Mouse (Mus musculus) heart, adult 2 months (tissue): ENCODE results near the gene Shroom2. TPM values are rescaled to one million over a fixed set of nuclear protein-coding genes. Genes with fewer than 3 reads are reported as not detected.

ENCODE experiments used
- DNase-seq, 2 experiments: peaks; one replicate each; pipeline ENCODE4 v3.0.0; 2021
- H3K27ac ChIP-seq: fragments of 200-600 bp; 2 replicates; pipeline ENCODE4 v1.8.1; 2022
- H3K27me3 ChIP-seq: fragments of 200-500 bp; 2 replicates; pipeline ENCODE4 v1.6.1; 2012; ENCODE audit warnings: mild to moderate bottlenecking, low read length, inconsistent platforms, mixed read lengths; ENCODE audit not compliant: control insufficient read depth, insufficient read depth
- H3K36me3 ChIP-seq: fragments of 200-500 bp; 2 replicates; pipeline ENCODE4 v1.6.1; 2012; ENCODE audit warnings: low read length, inconsistent platforms; ENCODE audit not compliant: control insufficient read depth, insufficient read depth
- H3K4me1 ChIP-seq: fragments of 200-500 bp; 2 replicates; pipeline ENCODE4 v1.6.1; 2011; ENCODE audit warnings: low read length; ENCODE audit not compliant: control insufficient read depth, insufficient read depth
- H3K4me3 ChIP-seq: fragments of 200-600 bp; 2 replicates; pipeline ENCODE4 v1.8.1; 2022
- H3K79me2 ChIP-seq: fragments of 200-500 bp; replicated peaks from 2 replicates; pipeline ENCODE4 v1.6.1; 2012; ENCODE audit warnings: mild to moderate bottlenecking, inconsistent platforms, low read length, moderate library complexity, mixed read lengths; ENCODE audit not compliant: control insufficient read depth, insufficient read depth
- H3K9ac ChIP-seq: fragments of 200-500 bp; 2 replicates; pipeline ENCODE4 v1.6.1; 2012; ENCODE audit warnings: low read depth, mild to moderate bottlenecking, control low read depth, inconsistent platforms, low read length, mixed read lengths
- CTCF ChIP-seq: fragments of 200-600 bp; IDR thresholded peaks from 2 replicates; pipeline ENCODE4 v1.8.1; 2022; ENCODE audit warnings: antibody characterized with exemption, mild to moderate bottlenecking, moderate library complexity
- EP300 ChIP-seq: fragments of 200-500 bp; IDR thresholded peaks from 2 replicates; pipeline ENCODE4 v1.6.1; 2011; ENCODE audit warnings: low read depth, low read length, control low read depth; ENCODE audit not compliant: insufficient read depth
- POLR2A ChIP-seq: fragments of 200-500 bp; IDR thresholded peaks from 2 replicates; pipeline ENCODE4 v1.6.1; 2011; ENCODE audit warnings: mild to moderate bottlenecking, low read depth, low read length, control low read depth; ENCODE audit not compliant: insufficient read depth
- WGBS: fragments of 180-500 bp; shearing (Covaris S2); methylation state at CpG from one replicate; pipeline ENCODE4 v1.1.7; 2018; 5-methylcytosine and 5-hydroxymethylcytosine counted together
- intact Hi-C: fragments of 180-260 bp; cut with DNase I; formaldehyde crosslinking; loops from one replicate; pipeline ENCODE4 v1.15.1; 2025
- polyA plus RNA-seq: library from polyadenylated mRNA; depleted of rRNA; stranded (reverse); fragments of >200 nt; gene quantifications from 2 replicates; pipeline ENCODE4 v1.2.3, GENCODE M21; 2012; rRNA removed
- total RNA-seq, 2 experiments: library from RNA; stranded (reverse); gene quantifications; 2 replicates each; pipeline ENCODE4 v1.2.3; 2021

Shroom2 gene
- total and polyA plus RNA-seq, 3 experiments = 1.3 to 5.2 (median 3.2) TPM

DNA sequence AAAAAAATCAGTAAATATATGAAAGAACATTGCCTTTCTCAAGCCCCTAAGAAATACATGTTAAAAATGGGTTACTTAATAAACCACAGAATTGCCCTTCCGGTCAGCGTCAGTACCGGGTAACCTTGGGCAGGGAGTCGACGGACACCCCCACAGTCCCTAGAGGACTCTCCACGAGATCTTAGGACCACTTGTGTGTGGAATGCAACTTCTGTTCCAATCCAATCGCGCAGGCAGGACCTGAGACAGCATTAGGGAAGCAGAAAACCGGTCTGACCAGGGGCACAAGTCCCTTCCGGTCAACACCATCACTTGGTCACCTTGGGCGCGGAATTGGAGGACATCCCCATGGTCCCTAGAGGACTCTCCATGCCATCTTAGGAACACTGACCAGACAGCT is 133.9 kb downstream of the Shroom2 start:
- no peak overlapping the region for H3K27ac ChIP-seq
- intact Hi-C loops = no loop called here
- TF ChIP-seq CTCF = no peak
- no peak for TF ChIP-seq POLR2A
- no peak for TF ChIP-seq EP300
- H3K4me3 ChIP-seq = no peak overlapping the region
- no peaks in the 10 kb centered on the region for H3K36me3 ChIP-seq
- 82% methylated on average over 12 of the region's 12 CpGs for WGBS
- H3K79me2 ChIP-seq = no peaks in the 10 kb centered on the region
- no peak for DNase-seq
- no peak overlapping the region for H3K9ac ChIP-seq
- no peaks in the 10 kb centered on the region for H3K27me3 ChIP-seq
- H3K4me1 ChIP-seq = no peaks in the 10 kb centered on the region

GRCm38 (mm10) chrX:152621407-152621806 is 147.9 kb downstream of the Shroom2 start:
- intact Hi-C loops = no loop called here
- Histone ChIP-seq H3K4me1 (no peaks in the 10 kb centered on the region), H3K4me3 (no peak overlapping the region), H3K9ac (no peak overlapping the region), H3K27me3 (no peaks in the 10 kb centered on the region), H3K79me2 (no peaks in the 10 kb centered on the region), H3K36me3 (no peaks in the 10 kb centered on the region), H3K27ac (no peak overlapping the region)
- TF ChIP-seq EP300 (no peak), POLR2A (no peak), CTCF (no peak)
- DNase-seq = no peak
- WGBS = 81% methylated on average over 2 of the region's 2 CpGs

DNA sequence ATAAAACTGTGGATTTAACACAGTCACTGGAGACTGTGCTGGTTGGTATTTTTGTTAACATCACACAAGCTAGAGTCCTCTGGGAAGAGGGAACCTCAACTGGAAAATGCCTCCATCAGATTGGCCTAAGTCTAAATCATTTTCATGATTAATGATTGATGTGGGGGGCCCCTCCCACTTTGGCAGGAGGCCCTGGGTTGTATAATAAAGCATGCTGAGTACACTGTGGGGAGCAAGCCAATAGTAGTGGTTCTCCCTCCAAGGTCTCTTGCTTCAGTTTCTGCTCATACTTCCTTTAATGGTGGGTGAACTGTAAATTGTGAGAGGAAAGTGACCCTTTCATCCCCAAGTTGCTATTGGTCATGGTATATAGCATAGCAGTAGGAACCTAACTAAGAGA is 148.3 kb downstream of the Shroom2 start:
- intact Hi-C loops = no loop called here
- Histone ChIP-seq H3K9ac (no peak overlapping the region), H3K4me3 (no peak overlapping the region), H3K36me3 (no peaks in the 10 kb centered on the region), H3K4me1 (no peaks in the 10 kb centered on the region), H3K27me3 (no peaks in the 10 kb centered on the region), H3K79me2 (no peaks in the 10 kb centered on the region), H3K27ac (no peak overlapping the region)
- TF ChIP-seq CTCF (no peak), POLR2A (no peak), EP300 (no peak)
- DNase-seq = no peak

DNA sequence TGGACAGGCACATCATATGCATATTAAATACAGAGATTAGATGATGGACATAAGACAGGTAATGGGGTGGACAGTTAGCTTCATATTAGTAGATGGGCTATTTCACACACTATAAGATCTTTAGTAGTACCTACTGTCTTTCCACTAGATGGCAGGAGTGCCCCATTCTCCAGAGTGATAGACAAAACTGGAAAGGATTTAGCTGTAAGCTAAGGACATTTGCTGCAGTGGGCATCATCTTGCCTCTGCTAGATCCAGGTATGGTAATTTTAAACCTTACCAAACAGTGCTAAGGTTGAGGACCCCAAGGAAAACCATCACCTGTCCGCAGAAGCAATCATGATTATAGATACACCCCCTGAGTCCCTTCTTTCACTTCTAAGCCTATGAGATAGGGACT is 150.8 kb downstream of the Shroom2 start:
- Histone ChIP-seq H3K27me3 (no peaks in the 10 kb centered on the region), H3K79me2 (no peaks in the 10 kb centered on the region), H3K36me3 (no peaks in the 10 kb centered on the region), H3K9ac (no peak overlapping the region), H3K27ac (no peak overlapping the region), H3K4me1 (no peaks in the 10 kb centered on the region), H3K4me3 (no peak overlapping the region)
- WGBS = 61% methylated on average over 1 of the region's 1 CpGs
- intact Hi-C loops = loop anchor here (5.0 kb wide), 1 partner anchor 199 kb away; no protein-coding TSS in a partner anchor
- no peak for DNase-seq
- peak; percentile 69 for TF ChIP-seq CTCF
- no peak for TF ChIP-seq EP300

DNA sequence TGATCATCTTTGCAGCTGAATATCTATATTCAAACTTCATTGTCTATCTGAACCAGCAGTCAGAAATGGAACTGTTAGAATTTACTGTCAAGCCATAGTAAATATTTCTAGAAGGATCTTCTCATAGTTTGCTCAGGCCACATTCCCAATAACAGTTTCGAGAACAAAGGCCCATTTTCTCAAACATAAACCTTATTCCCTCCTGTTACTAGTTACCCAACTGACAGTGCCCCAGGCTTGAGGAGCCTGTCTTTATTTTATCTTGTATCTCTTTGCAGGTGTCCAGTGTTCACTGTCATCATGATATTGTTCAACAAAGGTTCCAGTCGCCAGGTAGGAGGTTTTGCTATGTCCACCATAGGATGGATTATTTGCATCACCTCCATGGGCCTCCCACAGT is 206.2 kb downstream of the Shroom2 start, which contains the start of gene Cldn34a:
Gene Cldn34a (plus strand): TSS at position 301 of the 400 bp plus-strand sequence.
- Histone ChIP-seq H3K9ac (no peak within 1 kb of the TSS), H3K36me3 (no peaks in the 10 kb centered on the region), H3K4me1 (no peaks in the 10 kb centered on the region), H3K79me2 (no peaks in the 10 kb centered on the region), H3K4me3 (no peak within 1 kb of the TSS), H3K27ac (no peak within 1 kb of the TSS), H3K27me3 (no peaks in the 10 kb centered on the region)
- WGBS = 53% methylated on average over 2 of the region's 2 CpGs
- intact Hi-C loops = no loop called here
- no peak for TF ChIP-seq POLR2A
- no peak for TF ChIP-seq CTCF
- no peak for TF ChIP-seq EP300
- DNase-seq = no peak

Other genes starting within 250 kb of the Shroom2 start
- not detected for gene Cldn34a, start 206.1 kb downstream of the Shroom2 start, total RNA-seq
- not detected in 2 replicates for gene Cldn34a, start 206.1 kb downstream of the Shroom2 start, polyA plus RNA-seq
- gene Gpr143, start 12.5 kb upstream of the Shroom2 start, total RNA-seq = not detected
- gene Gpr143, start 12.5 kb upstream of the Shroom2 start, polyA plus RNA-seq = not detected in 2 replicates
- gene Usp51, start 237.0 kb upstream of the Shroom2 start, total RNA-seq = not detected
- gene Usp51, start 237.0 kb upstream of the Shroom2 start, polyA plus RNA-seq = 0.15 TPM in 1 of 2 replicates, not detected in the other